Mouse (Mus musculus) heart, postnatal 10 days (tissue): Measurements from ENCODE around the gene Ccdc40. TPM values are rescaled to one million over a fixed set of nuclear protein-coding genes. Genes with fewer than 3 reads are reported as not detected.

Source experiments
- DNase-seq, 2 experiments: peaks; one replicate each; pipeline ENCODE4 v3.0.0; 2021
- intact Hi-C: fragments of 180-260 bp; cut with DNase I; formaldehyde crosslinking; loops from one replicate; pipeline ENCODE4 v1.15.1; 2025
- total RNA-seq, 2 experiments: library from RNA; stranded (reverse); gene quantifications; 2 replicates each; pipeline ENCODE4 v1.2.3; 2021

The Ccdc40 gene
- total RNA-seq, 2 experiments from 2014 or later = 0.22 TPM; not detected in 1

GRCm38 (mm10) chr11:119307916-119308315 is 79.5 kb downstream of the Ccdc40 start:
- no peak for DNase-seq
- intact Hi-C loops = no loop called here

- intact Hi-C loops = no loop called here
- no peak for DNase-seq
Measured at GRCm38 (mm10) chr11:119310621-119311020, 82.2 kb downstream of the Ccdc40 start.

- intact Hi-C loops = no loop called here
- DNase-seq = no peak
Measured at GRCm38 (mm10) chr11:119314252-119314936, 86.0 kb downstream of the Ccdc40 start.

Other genes starting within 250 kb of the Ccdc40 start
- not detected for gene Enpp7, start 240.4 kb upstream of the Ccdc40 start, total RNA-seq
- 1 to 10 TPM; 5.2 to 6.8 TPM for gene Cbx2, start 205.6 kb upstream of the Ccdc40 start, total RNA-seq
- 1 to 10 TPM; 5.6 to 7.5 TPM for gene Cbx8, start 187.6 kb upstream of the Ccdc40 start, total RNA-seq
- 10 to 100 TPM; 22.1 to 22.6 TPM for gene Cbx4, start 142.4 kb upstream of the Ccdc40 start, total RNA-seq
- 10 to 100 TPM; 66.3 to 67.2 TPM for gene Tbc1d16, start 73 bp upstream of the Ccdc40 start, total RNA-seq
- gene Gaa, start 39.3 kb downstream of the Ccdc40 start, total RNA-seq = 10 to 100 TPM; 56.7 to 58.4 TPM
- gene Eif4a3, start 71.5 kb downstream of the Ccdc40 start, total RNA-seq = 100 to 1,000 TPM; 105 to 112 TPM
- under 1 TPM; 0.07 to 0.12 TPM for gene Card14, start 79.2 kb downstream of the Ccdc40 start, total RNA-seq
- 1 to 10 TPM; 7.9 TPM for gene Sgsh, start 127.0 kb downstream of the Ccdc40 start, total RNA-seq
- gene Slc26a11, start 127.0 kb downstream of the Ccdc40 start, total RNA-seq = 1 to 10 TPM; 3.7 to 5.0 TPM
- gene Rnf213, start 164.5 kb downstream of the Ccdc40 start, total RNA-seq = 10 to 100 TPM; 14.0 to 19.6 TPM